Mouse (Mus musculus) midbrain, embryonic 11.5 days (tissue): ENCODE results near the gene Ms4a4d. TPM values are rescaled to one million over a fixed set of nuclear protein-coding genes. Genes with fewer than 3 reads are reported as not detected.
"Not testable (repeated sequence)": the region's sequence is repeated elsewhere in the genome, so short reads cannot be mapped to it uniquely, and the experiment has no call there.

Experiments used
- ATAC-seq: fragments of 200-750 bp; cut with Nextera tagmentation; 2 replicates; pipeline ENCODE4 v1.8.0; 2017; ENCODE audit warnings: moderate TSS enrichment, moderate library complexity; ENCODE audit not compliant: low FRiP score
- DNase-seq: peaks from one replicate; pipeline ENCODE4 v3.0.0; 2015; ENCODE audit warnings: low spot score; ENCODE audit errors: missing footprints
- H3K27ac ChIP-seq: fragments of 300-500 bp; sonication (generic); 2 replicates; pipeline ENCODE4 v1.5.1; 2014; ENCODE audit warnings: low read depth, low read length
- H3K27me3 ChIP-seq: fragments of 300-500 bp; sonication (generic); 2 replicates; pipeline ENCODE4 v1.6.1; 2014; ENCODE audit warnings: mild to moderate bottlenecking, low read length, moderate library complexity, mixed read lengths; ENCODE audit not compliant: control insufficient read depth, insufficient read depth
- H3K36me3 ChIP-seq: fragments of 300-500 bp; sonication (generic); 2 replicates; pipeline ENCODE4 v1.6.1; 2014; ENCODE audit warnings: mild to moderate bottlenecking, low read length, moderate library complexity, mixed read lengths; ENCODE audit not compliant: control insufficient read depth, insufficient read depth
- H3K4me1 ChIP-seq: fragments of 300-500 bp; sonication (generic); 2 replicates; pipeline ENCODE4 v1.6.1; 2014; ENCODE audit warnings: low read length; ENCODE audit not compliant: control insufficient read depth, insufficient read depth
- H3K4me2 ChIP-seq: fragments of 300-500 bp; sonication (generic); 2 replicates; pipeline ENCODE4 v1.6.1; 2014; ENCODE audit warnings: mild to moderate bottlenecking, moderate library complexity
- H3K4me3 ChIP-seq: fragments of 300-500 bp; sonication (generic); 2 replicates; pipeline ENCODE4 v1.5.1; 2014; ENCODE audit warnings: low read depth, low read length
- H3K9ac ChIP-seq: fragments of 300-500 bp; sonication (generic); 2 replicates; pipeline ENCODE4 v1.6.1; 2014; ENCODE audit warnings: low read length
- H3K9me3 ChIP-seq: fragments of 300-500 bp; sonication (generic); 2 replicates; pipeline ENCODE4 v1.6.1; 2016; ENCODE audit warnings: low read length; ENCODE audit not compliant: control insufficient read depth
- WGBS: fragments of 180-500 bp; shearing (Covaris S2); extraction: QIAGEN DNeasy Blood & Tissue Kit; methylation state at CpG from one replicate; pipeline ENCODE4 v1.1.7; 2014; 5-methylcytosine and 5-hydroxymethylcytosine counted together
- polyA plus RNA-seq: library from polyadenylated mRNA; unstranded; fragments of >200 nt; fragmentation: Nextera tagmentation; extraction: Ambion mirVana; gene quantifications from 2 replicates; pipeline ENCODE4 v1.2.1, GENCODE M21; 2014

Ms4a4d gene
- 0.21 and 0.40 TPM in 2 replicates for polyA plus RNA-seq

DNA sequence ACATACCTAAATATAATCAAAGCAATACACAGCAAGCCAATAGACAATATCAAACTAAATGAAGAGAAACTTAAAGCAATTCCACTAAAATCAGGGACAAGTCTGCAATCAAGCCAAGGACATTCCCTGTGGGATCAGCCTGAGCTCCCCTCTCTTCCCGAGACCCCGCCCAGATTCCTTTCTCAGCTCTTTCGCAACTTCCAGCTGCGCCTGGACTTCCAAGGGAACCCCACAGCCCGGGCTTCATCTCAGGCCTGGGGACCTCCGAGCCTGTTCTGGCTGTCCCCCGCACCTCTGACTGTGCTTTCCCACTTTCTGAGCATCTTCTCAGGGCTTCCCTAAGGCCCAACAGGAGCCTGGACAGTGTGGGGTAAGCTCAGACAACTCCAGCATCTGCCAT, at the start of gene Ms4a4d:
TSS of gene Ms4a4d (plus strand) at position 209 of the 400 bp plus-strand sequence.
- 14% methylated on average over 7 of the region's 7 CpGs for WGBS
- DNase-seq = no peak
- Histone ChIP-seq H3K4me3 (no peak within 1 kb of the TSS), H3K9me3 (no peaks in the 10 kb centered on the region), H3K36me3 (no peaks in the 10 kb centered on the region), H3K27ac (no peak within 1 kb of the TSS), H3K27me3 (no peaks in the 10 kb centered on the region), H3K4me1 (no peaks in the 10 kb centered on the region), H3K4me2 (no peak within 1 kb of the TSS), H3K9ac (no peak within 1 kb of the TSS)
- no peak for ATAC-seq

DNA sequence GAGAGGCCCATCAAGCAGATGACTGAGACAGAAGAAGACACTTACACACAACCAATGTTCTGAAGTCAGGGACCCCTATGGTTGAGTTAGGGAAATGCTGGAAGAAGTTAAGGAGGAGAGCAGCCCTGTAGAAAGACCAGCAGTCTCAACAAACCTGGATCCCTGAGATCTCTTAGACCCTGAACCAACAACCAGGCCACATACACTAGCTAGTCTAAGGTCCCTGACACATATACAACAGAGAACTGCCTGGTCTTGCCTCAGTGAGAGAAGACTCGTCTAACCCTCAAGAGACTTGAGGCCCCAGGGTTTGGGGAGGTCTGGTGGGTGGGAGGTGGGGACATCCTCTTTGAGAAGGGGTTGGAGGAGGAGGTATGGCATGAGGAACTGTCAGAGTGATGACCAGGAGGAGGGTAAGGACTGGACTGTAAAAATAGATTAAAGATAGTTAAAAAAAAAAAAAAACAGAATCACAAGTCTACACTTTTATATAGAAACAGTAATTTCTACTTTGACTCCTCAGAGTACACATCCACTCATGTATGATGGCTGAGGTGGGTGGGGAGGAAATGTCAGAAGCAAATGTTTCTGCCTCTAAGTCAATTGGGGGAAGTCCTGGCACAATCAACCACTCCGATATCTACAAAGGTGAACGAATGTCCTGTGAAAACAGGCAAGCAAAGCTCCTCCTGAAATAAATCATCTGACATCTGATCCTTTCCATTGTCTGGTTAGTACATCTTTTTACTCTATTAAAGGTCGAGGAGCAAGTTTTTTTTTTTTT, 45.0 kb upstream of the Ms4a4d start:
- H3K9ac ChIP-seq = no peak overlapping the region
- no peaks in the 10 kb centered on the region for H3K36me3 ChIP-seq
- H3K27me3 ChIP-seq = no peaks in the 10 kb centered on the region
- no peaks in the 10 kb centered on the region for H3K4me1 ChIP-seq
- no peak overlapping the region for H3K4me2 ChIP-seq
- no peak overlapping the region for H3K27ac ChIP-seq
- ATAC-seq (no peak), DNase-seq (no peak)
- H3K9me3 ChIP-seq = no peaks in the 10 kb centered on the region
- H3K4me3 ChIP-seq = no peak overlapping the region
- WGBS = 86% methylated on average over 4 of the region's 4 CpGs

DNA sequence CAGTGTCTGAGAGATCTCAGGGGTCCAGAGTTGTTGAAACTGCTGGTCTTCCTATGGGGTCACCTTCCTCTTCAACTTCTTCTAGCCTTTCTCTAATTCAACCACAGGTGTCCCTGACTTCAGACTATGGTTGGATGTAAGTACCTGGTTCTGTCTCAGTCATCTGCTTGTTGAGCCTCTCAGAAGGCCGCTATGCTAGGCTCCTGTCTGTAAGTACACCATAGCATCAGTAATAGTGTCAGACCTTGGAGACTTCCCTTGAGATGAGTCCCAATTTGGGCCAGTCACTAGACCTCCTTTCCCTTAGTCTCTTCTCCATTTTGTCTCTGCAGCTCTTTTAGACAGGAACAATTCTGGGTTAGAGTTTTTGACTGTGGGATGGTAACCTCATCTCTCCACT, 43.9 kb upstream of the Ms4a4d start:
- Histone ChIP-seq H3K36me3 (no peaks in the 10 kb centered on the region), H3K4me2 (no peak overlapping the region), H3K27ac (no peak overlapping the region), H3K9ac (no peak overlapping the region), H3K27me3 (no peaks in the 10 kb centered on the region), H3K4me3 (no peak overlapping the region), H3K9me3 (no peaks in the 10 kb centered on the region), H3K4me1 (no peaks in the 10 kb centered on the region)
- DNase-seq = no peak
- WGBS = 70% methylated on average over 1 of the region's 1 CpGs
- no peak for ATAC-seq

DNA sequence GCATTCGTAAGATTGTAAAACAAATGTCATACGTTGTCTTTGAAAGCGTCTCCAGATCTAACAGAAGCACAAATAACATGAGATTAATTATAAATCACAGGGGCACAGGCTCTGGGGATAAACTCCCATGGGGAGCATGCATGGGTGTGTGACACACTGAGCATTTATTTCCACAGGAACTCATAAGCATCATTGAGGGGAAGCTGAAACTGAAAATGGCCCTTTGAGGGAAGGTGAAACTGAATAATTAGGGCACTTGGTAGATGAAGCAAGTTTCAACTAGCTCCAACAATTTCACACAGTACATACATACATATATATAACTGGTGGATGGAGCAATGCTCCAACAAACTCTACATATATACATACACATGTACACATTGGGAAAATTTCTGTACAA, 42.1 kb upstream of the Ms4a4d start:
- H3K4me2 ChIP-seq = no peak overlapping the region
- DNase-seq = no peak
- 92% methylated on average over 3 of the region's 3 CpGs for WGBS

GRCm38 (mm10) chr19:11496361-11496760, 40.2 kb upstream of the Ms4a4d start:
- no peaks in the 10 kb centered on the region for H3K36me3 ChIP-seq

More for the DNA sequence above, 42.1 kb upstream of the Ms4a4d start:
- no peaks in the 10 kb centered on the region for H3K9me3 ChIP-seq
- H3K27me3 ChIP-seq = no peaks in the 10 kb centered on the region
- H3K36me3 ChIP-seq = no peaks in the 10 kb centered on the region
- no peak for ATAC-seq
- H3K27ac ChIP-seq = no peak overlapping the region
- H3K9ac ChIP-seq = no peak overlapping the region
- H3K4me3 ChIP-seq = no peak overlapping the region
- no peaks in the 10 kb centered on the region for H3K4me1 ChIP-seq

GRCm38 (mm10) chr19:11497300-11497699, 39.3 kb upstream of the Ms4a4d start:
- H3K4me1 ChIP-seq, H3K4me2 ChIP-seq, ATAC-seq, H3K4me3 ChIP-seq, H3K9me3 ChIP-seq, H3K36me3 ChIP-seq, H3K27ac ChIP-seq, H3K9ac ChIP-seq, H3K27me3 ChIP-seq, DNase-seq: not testable (repeated sequence)
- 71% methylated on average over 1 of the region's 1 CpGs for WGBS

More at GRCm38 (mm10) chr19:11496361-11496760, 40.2 kb upstream of the Ms4a4d start:
- Histone ChIP-seq H3K4me2 (no peak overlapping the region), H3K9me3 (no peaks in the 10 kb centered on the region), H3K9ac (no peak overlapping the region), H3K4me3 (no peak overlapping the region), H3K27me3 (no peaks in the 10 kb centered on the region), H3K4me1 (no peaks in the 10 kb centered on the region), H3K27ac (no peak overlapping the region)
- DNase-seq (no peak), ATAC-seq (no peak)
- 85% methylated on average over 6 of the region's 6 CpGs for WGBS

GRCm38 (mm10) chr19:11500796-11501195, 35.8 kb upstream of the Ms4a4d start:
- Histone ChIP-seq H3K9me3 (no peaks in the 10 kb centered on the region), H3K9ac (no peak overlapping the region)
- 94% methylated on average over 1 of the region's 1 CpGs for WGBS

GRCm38 (mm10) chr19:11501326-11501725, 35.3 kb upstream of the Ms4a4d start:
- Histone ChIP-seq H3K9ac (no peak overlapping the region), H3K9me3 (no peaks in the 10 kb centered on the region), H3K4me2 (no peak overlapping the region), H3K4me1 (no peaks in the 10 kb centered on the region), H3K27me3 (no peaks in the 10 kb centered on the region), H3K4me3 (no peak overlapping the region), H3K27ac (no peak overlapping the region), H3K36me3 (no peaks in the 10 kb centered on the region)
- DNase-seq = no peak
- ATAC-seq = no peak
- 88% methylated on average over 4 of the region's 4 CpGs for WGBS

More at GRCm38 (mm10) chr19:11500796-11501195, 35.8 kb upstream of the Ms4a4d start:
- no peaks in the 10 kb centered on the region for H3K4me1 ChIP-seq
- DNase-seq (no peak), ATAC-seq (no peak)
- no peaks in the 10 kb centered on the region for H3K36me3 ChIP-seq
- H3K4me2 ChIP-seq = no peak overlapping the region
- no peaks in the 10 kb centered on the region for H3K27me3 ChIP-seq
- H3K27ac ChIP-seq = no peak overlapping the region
- no peak overlapping the region for H3K4me3 ChIP-seq

- 70% methylated on average over 1 of the region's 1 CpGs for WGBS
- H3K4me3 ChIP-seq = no peak overlapping the region
- DNase-seq = no peak
- H3K9ac ChIP-seq = no peak overlapping the region
- no peaks in the 10 kb centered on the region for H3K36me3 ChIP-seq
- no peaks in the 10 kb centered on the region for H3K4me1 ChIP-seq
- H3K4me2 ChIP-seq = no peak overlapping the region
- ATAC-seq = no peak
- no peak overlapping the region for H3K27ac ChIP-seq
- H3K9me3 ChIP-seq = no peaks in the 10 kb centered on the region
- no peaks in the 10 kb centered on the region for H3K27me3 ChIP-seq
Observed at GRCm38 (mm10) chr19:11504857-11505256, 31.7 kb upstream of the Ms4a4d start.
